Mouse (Mus musculus) forebrain, postnatal 0 days (tissue): ENCODE data around the gene Kremen2. TPM values are rescaled to one million over a fixed set of nuclear protein-coding genes. Genes with fewer than 3 reads are reported as not detected.

Source experiments
- ATAC-seq: fragments of 200-750 bp; cut with Nextera tagmentation; 2 replicates; pipeline ENCODE4 v1.8.0; 2017; ENCODE audit warnings: mild to moderate bottlenecking, moderate library complexity
- DNase-seq: peaks from one replicate; pipeline ENCODE4 v3.0.0-alpha.2; 2015
- H3K27ac ChIP-seq: fragments of 300-500 bp; sonication (generic); 2 replicates; pipeline ENCODE4 v1.5.1; 2014; ENCODE audit warnings: low read depth, mild to moderate bottlenecking, antibody characterized with exemption, low read length, moderate library complexity, mixed read lengths
- H3K27me3 ChIP-seq: fragments of 300-500 bp; sonication (generic); 2 replicates; pipeline ENCODE4 v1.6.1; 2014; ENCODE audit warnings: mild to moderate bottlenecking, low read length, mixed read lengths; ENCODE audit not compliant: insufficient read depth
- H3K36me3 ChIP-seq: fragments of 300-500 bp; sonication (generic); 2 replicates; pipeline ENCODE4 v1.6.1; 2014; ENCODE audit warnings: mild to moderate bottlenecking, moderate library complexity; ENCODE audit not compliant: insufficient read depth
- H3K4me1 ChIP-seq: fragments of 300-500 bp; sonication (generic); 2 replicates; pipeline ENCODE4 v1.6.1; 2014; ENCODE audit warnings: antibody characterized with exemption; ENCODE audit not compliant: insufficient read depth
- H3K4me2 ChIP-seq: fragments of 300-500 bp; sonication (generic); 2 replicates; pipeline ENCODE4 v1.6.1; 2014; ENCODE audit warnings: low read depth, mild to moderate bottlenecking, moderate library complexity
- H3K4me3 ChIP-seq: fragments of 300-500 bp; sonication (generic); 2 replicates; pipeline ENCODE4 v1.5.1; 2014; ENCODE audit warnings: low read depth, low read length, mixed read lengths
- H3K9ac ChIP-seq: fragments of 300-500 bp; sonication (generic); 2 replicates; pipeline ENCODE4 v1.6.1; 2014; ENCODE audit warnings: mild to moderate bottlenecking
- H3K9me3 ChIP-seq: fragments of 300-500 bp; sonication (generic); 2 replicates; pipeline ENCODE4 v1.6.1; 2016; ENCODE audit warnings: low read length
- CTCF ChIP-seq: sonication (generic); IDR thresholded peaks from 2 replicates; pipeline ENCODE4 v1.5.1; 2016; ENCODE audit warnings: antibody characterized with exemption, control low read depth, low read depth
- WGBS: fragments of 180-500 bp; shearing (Covaris S2); extraction: QIAGEN DNeasy Blood & Tissue Kit; methylation state at CpG from one replicate; pipeline ENCODE4 v1.1.7; 2014; 5-methylcytosine and 5-hydroxymethylcytosine counted together
- polyA plus RNA-seq: library from polyadenylated mRNA; unstranded; fragments of >200 nt; fragmentation: Nextera tagmentation; extraction: Ambion mirVana; gene quantifications from 2 replicates; pipeline ENCODE4 v1.2.1, GENCODE M21; 2015
- total RNA-seq: library from RNA; depleted of rRNA; stranded (reverse); fragments of >200 nt; gene quantifications from 2 replicates; pipeline ENCODE4 v1.2.3, GENCODE M21; 2014

Kremen2 gene
- total and polyA plus RNA-seq, 2 experiments from 2014 or later = 0.82 to 0.90 TPM

DNA sequence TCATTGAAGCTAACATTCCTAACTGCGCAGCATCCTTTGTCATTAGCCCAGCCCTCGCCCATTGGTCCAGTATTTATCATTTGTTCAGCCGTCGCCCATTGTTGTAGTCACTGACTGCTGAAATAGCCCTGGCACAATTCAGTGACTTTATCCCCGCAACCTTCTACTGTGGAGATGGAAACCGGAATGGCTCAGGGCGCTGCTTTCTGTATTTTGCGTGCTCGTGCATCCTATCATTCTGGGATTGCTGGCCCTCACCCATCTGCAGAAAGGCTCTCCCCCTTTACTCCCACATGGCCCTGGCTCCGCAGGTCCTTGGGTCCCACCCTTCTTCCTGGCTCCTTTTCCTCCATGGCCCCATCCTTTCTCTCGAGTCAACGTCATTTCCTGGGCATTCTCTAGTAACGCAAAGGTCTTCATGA lies 40.9 kb upstream of the Kremen2 start:
- H3K27me3 ChIP-seq = no peaks in the 10 kb centered on the region
- H3K4me2 ChIP-seq = peak overlapping the region; percentile 82
- H3K9ac ChIP-seq = peak overlapping the region; percentile 70
- no peaks in the 10 kb centered on the region for H3K36me3 ChIP-seq
- WGBS = 11% methylated on average over 13 of the region's 13 CpGs
- DNase-seq (peak; percentile 77), ATAC-seq (peak; percentile 66)
- peaks cover 22% of the 10 kb centered on the region for H3K4me1 ChIP-seq
- H3K4me3 ChIP-seq = peak overlapping the region; percentile 59
- TF ChIP-seq CTCF = no peak; the same call in 1 of the 2 replicates
- H3K9me3 ChIP-seq = no peaks in the 10 kb centered on the region
- peak overlapping the region; percentile 83 for H3K27ac ChIP-seq

DNA sequence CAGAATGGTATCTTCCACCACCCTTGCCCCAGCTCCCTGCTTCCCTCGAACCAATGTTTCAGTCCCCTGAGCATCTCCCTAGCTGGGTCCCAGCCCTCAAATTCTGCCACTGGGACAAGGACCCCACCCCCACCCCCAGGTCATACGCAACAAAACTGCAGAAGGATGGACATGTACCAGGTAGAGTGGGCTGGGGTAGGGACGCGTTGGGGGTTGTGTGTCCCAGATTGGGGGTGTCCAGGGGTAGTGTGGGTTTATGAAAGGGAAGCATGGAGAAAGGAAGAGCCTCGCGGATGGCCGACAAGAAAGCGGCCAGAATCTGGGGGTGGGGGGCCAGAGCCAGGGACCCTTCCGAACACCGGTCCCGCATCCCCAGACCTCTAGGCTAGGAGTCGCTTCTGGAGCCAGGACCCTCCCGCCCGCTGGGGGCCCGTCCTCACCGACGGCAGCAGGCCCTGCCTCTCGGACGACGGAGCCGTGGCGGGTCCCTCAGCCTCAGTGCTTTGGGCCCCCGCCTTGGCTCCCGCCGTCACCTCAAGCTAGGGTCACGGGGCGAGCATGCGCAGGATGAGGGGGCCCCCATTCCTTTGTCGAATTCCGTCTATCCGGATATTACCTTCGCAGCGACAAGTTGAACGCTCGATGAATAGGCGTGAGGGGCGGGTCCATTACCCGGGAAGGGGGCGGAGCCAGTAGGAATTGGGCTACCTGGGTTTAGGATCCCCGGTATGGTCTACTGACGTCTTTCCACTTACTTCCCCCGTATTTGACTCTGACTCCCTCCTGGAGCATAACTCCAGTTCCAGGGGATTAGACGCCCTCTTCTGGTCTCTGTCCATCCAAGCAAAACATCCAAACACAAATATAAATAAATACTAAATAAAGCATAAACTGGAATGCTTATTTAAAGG lies 40.2 kb upstream of the Kremen2 start, which contains the start of gene Flywch2:
TSS of gene Flywch2 (minus strand) at position 521 of the 911 bp plus-strand sequence.
- peak; percentile 95 for DNase-seq
- no peak; the same call in 1 of the 2 replicates for TF ChIP-seq CTCF
- peak within 1 kb of the TSS; percentile 70 for H3K9ac ChIP-seq
- no peaks in the 10 kb centered on the region for H3K27me3 ChIP-seq
- H3K27ac ChIP-seq = peak within 1 kb of the TSS; percentile 83
- ATAC-seq = peak; percentile 89
- H3K4me2 ChIP-seq = peak within 1 kb of the TSS; percentile 82
- H3K4me1 ChIP-seq = peaks cover 15% of the 10 kb centered on the region
- H3K4me3 ChIP-seq = peak within 1 kb of the TSS; percentile 59
- H3K9me3 ChIP-seq = no peaks in the 10 kb centered on the region
- no peaks in the 10 kb centered on the region for H3K36me3 ChIP-seq
- WGBS = 3% methylated on average over 43 of the region's 43 CpGs

DNA sequence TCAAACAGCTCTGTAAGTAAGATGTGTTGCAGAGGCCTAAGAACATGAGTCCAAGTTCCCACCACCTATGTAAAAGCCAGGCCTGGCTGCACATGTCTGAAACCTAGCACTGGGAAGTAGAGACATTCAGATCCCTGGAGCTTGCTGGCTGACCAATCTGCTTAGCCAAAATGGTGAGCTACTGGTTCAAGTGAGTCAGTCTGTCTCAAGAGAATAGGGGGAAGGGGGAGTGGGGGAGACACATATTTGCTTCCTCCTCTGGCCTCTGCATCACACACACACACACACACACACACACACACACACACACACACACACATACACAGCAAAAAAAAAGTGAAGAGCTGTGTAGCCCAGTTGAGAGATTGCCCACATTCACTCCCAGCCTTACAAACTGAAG lies 37.7 kb upstream of the Kremen2 start:
- Histone ChIP-seq H3K27ac (no peak overlapping the region), H3K4me3 (no peak overlapping the region), H3K36me3 (no peaks in the 10 kb centered on the region; the same call in 1 of the 2 replicates), H3K9ac (no peak overlapping the region), H3K4me1 (peaks cover 6% of the 10 kb centered on the region; the same call in 1 of the 2 replicates), H3K4me2 (no peak overlapping the region), H3K9me3 (no peaks in the 10 kb centered on the region), H3K27me3 (no peaks in the 10 kb centered on the region)
- DNase-seq (no peak), ATAC-seq (no peak)
- no peak for TF ChIP-seq CTCF

DNA sequence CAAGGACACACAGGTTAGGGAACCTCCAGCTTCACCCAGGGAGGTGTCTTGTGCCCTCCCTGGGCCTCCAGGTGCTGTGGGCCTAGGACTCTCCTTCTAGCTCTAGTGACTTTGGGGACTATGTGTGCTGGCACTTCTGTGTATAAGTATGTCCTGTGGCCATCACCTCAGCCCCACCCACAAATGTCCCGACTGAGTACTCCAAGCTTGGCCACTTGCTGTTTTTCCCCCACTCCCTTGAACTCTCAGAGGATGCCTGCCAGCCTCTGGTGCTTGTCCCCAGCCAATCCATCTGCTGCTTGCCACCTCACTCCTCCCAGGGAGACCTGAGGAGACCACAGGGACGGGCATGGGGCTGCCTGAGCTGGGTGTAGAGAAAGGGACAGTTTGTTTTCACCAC lies 32.8 kb upstream of the Kremen2 start:
- ATAC-seq = no peak
- no peaks in the 10 kb centered on the region for H3K27me3 ChIP-seq
- DNase-seq = no peak
- no peak overlapping the region for H3K4me3 ChIP-seq
- TF ChIP-seq CTCF = no peak
- no peaks in the 10 kb centered on the region; the same call in 1 of the 2 replicates for H3K36me3 ChIP-seq
- no peaks in the 10 kb centered on the region for H3K4me1 ChIP-seq
- 62% methylated on average over 2 of the region's 2 CpGs for WGBS
- H3K27ac ChIP-seq = no peak overlapping the region
- H3K9ac ChIP-seq = no peak overlapping the region
- H3K9me3 ChIP-seq = no peaks in the 10 kb centered on the region
- no peak overlapping the region for H3K4me2 ChIP-seq

GRCm38 (mm10) chr17:23777141-23777540 lies 31.5 kb upstream of the Kremen2 start:
- Histone ChIP-seq H3K9ac (no peak overlapping the region), H3K9me3 (no peaks in the 10 kb centered on the region), H3K4me1 (no peaks in the 10 kb centered on the region), H3K4me2 (no peak overlapping the region), H3K27ac (no peak overlapping the region), H3K36me3 (no peaks in the 10 kb centered on the region; the same call in 1 of the 2 replicates), H3K27me3 (no peaks in the 10 kb centered on the region), H3K4me3 (no peak overlapping the region)
- WGBS = 86% methylated on average over 2 of the region's 2 CpGs
- ATAC-seq = no peak
- DNase-seq = no peak
- TF ChIP-seq CTCF = no peak

- H3K4me2 ChIP-seq = no peak overlapping the region
- no peaks in the 10 kb centered on the region; the same call in 1 of the 2 replicates for H3K36me3 ChIP-seq
- ATAC-seq (no peak), DNase-seq (no peak)
- no peaks in the 10 kb centered on the region for H3K9me3 ChIP-seq
- H3K4me1 ChIP-seq = no peaks in the 10 kb centered on the region
- no peak overlapping the region for H3K4me3 ChIP-seq
- 76% methylated on average over 10 of the region's 10 CpGs for WGBS
- no peak overlapping the region for H3K27ac ChIP-seq
- H3K27me3 ChIP-seq = no peaks in the 10 kb centered on the region
- no peak for TF ChIP-seq CTCF
- H3K9ac ChIP-seq = no peak overlapping the region
Measured at GRCm38 (mm10) chr17:23776216-23776615, 30.6 kb upstream of the Kremen2 start.

DNA sequence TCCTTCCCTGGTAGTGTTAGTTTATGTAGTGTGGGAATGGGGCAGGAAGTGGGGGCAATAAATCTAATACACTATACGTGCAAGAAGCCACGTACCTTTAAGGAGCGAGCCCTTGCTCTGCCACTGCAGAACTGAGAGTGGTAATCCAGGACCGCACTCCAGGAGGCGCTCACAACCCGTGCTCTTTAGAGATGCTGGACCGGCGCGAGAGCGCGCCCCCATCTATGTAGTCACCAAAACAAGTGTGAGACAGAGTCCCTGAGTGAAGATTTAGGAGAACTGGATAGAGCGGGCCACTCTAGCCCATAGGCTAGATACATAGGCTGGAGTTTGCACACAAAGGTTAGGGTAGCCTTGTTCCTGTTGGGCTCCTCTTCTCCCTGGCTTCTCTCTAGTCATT lies 28.5 kb upstream of the Kremen2 start:
- Histone ChIP-seq H3K27ac (no peak overlapping the region), H3K36me3 (no peaks in the 10 kb centered on the region), H3K4me3 (no peak overlapping the region), H3K9me3 (no peaks in the 10 kb centered on the region), H3K9ac (no peak overlapping the region), H3K4me1 (peaks cover 4% of the 10 kb centered on the region; the same call in 1 of the 2 replicates), H3K27me3 (no peaks in the 10 kb centered on the region), H3K4me2 (no peak overlapping the region)
- DNase-seq (peak; percentile 64), ATAC-seq (peak; percentile 18; the same call in 1 of the 2 replicates)
- WGBS = 6% methylated on average over 12 of the region's 12 CpGs
- peak; percentile 72 for TF ChIP-seq CTCF
